Mouse (Mus musculus): ENCODE data around the gene 4930564D02Rik.

The 4930564D02Rik gene

GRCm38 (mm10) chr3:105055666-105056065 lies 11.0 kb upstream of the 4930564D02Rik start:
- in situ Hi-C loops (cut with MseI, MboI): loop anchor here in 1 of 2 experiments (5.0 to 10.0 kb wide), 2 partner anchors 63 to 191 kb away; partner anchors contain the start of genes Capza1 and St7l

DNA sequence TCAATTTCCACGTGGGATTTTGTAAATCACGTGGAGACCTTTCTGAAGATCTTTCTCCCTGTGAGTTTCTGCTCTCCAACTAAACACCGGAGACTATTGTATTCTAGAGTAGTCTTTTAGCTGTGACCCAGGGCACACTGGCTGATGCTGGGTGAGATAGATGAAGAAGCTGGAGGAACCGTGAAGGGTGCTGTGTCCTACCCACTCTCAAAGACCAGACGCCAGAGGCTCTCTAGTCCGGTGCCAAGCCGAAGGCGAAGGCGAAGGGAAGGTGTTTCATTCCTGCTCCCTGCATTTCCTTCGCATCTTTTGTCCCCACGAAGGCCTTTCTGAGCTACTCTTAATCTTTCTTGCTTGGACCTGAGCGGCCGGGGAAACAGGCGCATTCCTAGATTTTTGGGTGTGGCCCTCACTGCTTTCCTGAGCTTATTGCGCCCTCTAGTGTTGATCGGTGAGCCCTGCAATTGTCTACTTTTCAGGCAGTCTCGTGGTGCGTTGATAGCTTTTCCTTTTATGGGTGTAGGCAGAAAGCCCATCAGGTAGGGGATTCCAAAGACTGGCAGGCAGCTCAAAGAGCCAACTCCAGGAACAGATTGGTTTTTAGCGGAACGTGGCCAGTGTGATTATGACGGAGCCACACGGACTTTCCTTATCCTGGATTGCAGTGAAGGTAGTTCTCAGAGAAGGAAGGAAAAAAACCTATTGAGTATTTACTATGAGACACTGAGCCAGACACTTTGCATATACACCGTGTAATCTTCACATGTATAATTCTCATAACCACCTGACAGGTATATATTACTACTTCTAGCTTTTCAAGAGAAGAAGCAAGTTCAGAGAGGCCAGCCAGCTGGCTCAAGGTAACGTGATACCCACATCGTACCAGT lies 7.8 kb upstream of the 4930564D02Rik start:
- in situ Hi-C loops (cut with MseI, MboI): loop anchor here in 1 of 2 experiments (5.0 to 10.0 kb wide), 2 partner anchors 67 to 194 kb away; partner anchors contain the start of genes Capza1 and St7l

DNA sequence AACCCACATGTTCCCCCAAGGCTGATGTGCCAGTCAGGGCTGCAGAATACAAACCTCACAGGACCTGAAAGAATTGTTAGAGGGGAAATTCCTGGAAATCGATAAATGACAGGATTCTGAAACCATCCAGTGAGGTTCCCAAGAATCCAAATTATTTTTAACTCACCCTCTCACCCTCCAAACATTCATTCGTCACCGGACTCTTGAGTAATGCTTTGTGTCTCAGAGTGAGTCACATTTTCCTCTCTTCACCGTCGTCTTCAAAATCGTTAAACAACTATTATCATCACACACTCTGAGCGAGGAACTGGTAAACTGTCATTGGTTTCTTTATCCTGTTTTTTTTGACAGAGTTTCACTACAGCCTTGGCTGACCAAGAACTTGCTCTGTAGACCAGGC lies 6.7 kb upstream of the 4930564D02Rik start:
- in situ Hi-C loops (cut with MseI, MboI): loop anchor here (5.0 to 10.0 kb wide), 2 partner anchors 68 to 195 kb away; partner anchors contain the start of genes Capza1 (in 1 of the 2) and St7l (in 1 of the 2)

DNA sequence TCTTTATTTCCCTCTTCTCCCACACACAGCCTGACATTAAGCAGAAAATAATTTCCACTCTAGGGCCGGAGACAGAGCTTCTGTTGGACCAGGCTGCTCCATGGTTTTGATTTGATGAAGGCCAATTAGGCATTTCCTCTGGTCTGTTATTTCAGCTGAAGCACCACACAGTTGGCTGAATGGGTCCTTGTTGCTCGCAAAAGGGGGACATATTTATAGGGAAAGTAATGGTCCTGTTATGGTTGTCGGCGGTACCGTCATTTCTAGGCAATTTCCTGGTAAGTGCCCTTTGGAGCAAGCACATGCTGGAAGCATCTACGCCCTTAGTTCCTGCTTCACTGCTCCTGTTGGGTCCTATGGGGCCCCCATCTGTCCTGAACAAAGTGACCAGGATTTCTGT lies 5.7 kb upstream of the 4930564D02Rik start:
- in situ Hi-C loops (cut with MseI, MboI): loop anchor here in 1 of 2 experiments (5.0 kb wide), 1 partner anchor 69 kb away; no protein-coding TSS in a partner anchor

GRCm38 (mm10) chr3:105061496-105061895 lies 5.1 kb upstream of the 4930564D02Rik start:
- in situ Hi-C loops (cut with MseI, MboI): loop anchor here in 1 of 2 experiments (5.0 kb wide), 1 partner anchor 69 kb away; no protein-coding TSS in a partner anchor

- in situ Hi-C loops (cut with MseI, MboI): loop anchor here in 1 of 2 experiments (5.0 kb wide), 1 partner anchor 70 kb away; no protein-coding TSS in a partner anchor
Measured at GRCm38 (mm10) chr3:105061991-105062390, 4.7 kb upstream of the 4930564D02Rik start.

DNA sequence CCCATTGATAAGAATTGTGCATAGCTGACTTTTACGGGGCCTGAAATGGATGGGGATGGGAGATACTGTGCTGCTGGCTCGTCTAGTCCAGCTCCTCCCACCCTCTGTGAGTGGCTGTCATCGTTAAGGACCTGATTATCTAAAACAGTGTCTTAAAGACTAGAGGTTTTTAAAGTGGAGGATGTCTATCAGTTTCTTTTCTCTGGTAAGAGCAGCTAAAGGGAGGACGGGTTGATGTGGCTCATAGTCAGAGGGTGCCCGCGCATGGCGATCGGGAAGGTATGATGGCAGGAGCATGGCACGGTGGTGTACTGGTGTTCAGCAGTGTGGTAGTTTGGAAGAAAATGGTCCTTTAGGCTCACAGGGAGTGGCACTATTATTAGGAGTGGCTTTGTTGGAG lies 4.0 kb upstream of the 4930564D02Rik start:
- in situ Hi-C loops (cut with MseI, MboI): loop anchor here in 1 of 2 experiments (5.0 kb wide), 1 partner anchor 70 kb away; no protein-coding TSS in a partner anchor

DNA sequence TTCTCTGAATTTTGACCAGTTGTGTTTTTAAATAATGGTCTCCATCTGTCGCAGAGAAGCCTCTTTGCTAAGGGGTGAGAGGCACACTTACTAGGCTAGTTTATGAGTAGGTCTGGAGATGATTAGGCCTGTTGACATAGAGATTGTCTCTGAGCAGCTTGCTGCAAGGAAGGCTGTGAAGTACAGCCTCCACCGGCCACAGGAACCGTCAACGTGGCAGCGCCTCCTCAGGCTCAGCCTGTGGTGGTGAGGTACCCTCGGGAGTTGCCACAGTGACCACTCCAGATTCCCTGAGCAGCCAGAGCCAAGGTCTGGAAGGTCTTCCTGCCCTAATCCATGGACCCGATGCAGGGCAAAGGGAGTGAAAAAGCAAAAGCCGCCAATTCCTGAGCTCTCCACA lies 3.9 kb downstream of the 4930564D02Rik start:
- in situ Hi-C loops (cut with MseI, MboI): no loop called here

DNA sequence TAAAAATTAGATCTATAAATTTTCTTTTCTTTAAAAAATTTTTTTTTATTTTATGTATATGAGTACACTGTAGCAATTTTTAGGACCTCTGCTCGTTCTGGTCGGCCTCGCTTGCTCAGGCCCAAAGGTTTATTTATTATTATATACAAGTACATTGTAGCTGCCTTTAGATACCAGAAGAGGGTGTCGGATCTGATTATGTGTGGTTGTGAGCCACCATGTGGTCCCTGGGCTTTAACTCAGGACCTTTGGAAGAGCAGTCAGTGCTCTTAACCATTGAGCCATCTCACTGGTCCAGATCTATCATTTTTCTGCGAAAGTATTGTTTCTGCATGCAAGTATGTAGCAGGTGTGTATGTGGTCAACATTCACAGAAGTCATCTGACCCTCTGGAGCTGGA lies 4.6 kb downstream of the 4930564D02Rik start:
- in situ Hi-C loops (cut with MseI, MboI): no loop called here

- in situ Hi-C loops (cut with MseI, MboI): no loop called here
Measured at GRCm38 (mm10) chr3:105072536-105072935, 5.9 kb downstream of the 4930564D02Rik start.

DNA sequence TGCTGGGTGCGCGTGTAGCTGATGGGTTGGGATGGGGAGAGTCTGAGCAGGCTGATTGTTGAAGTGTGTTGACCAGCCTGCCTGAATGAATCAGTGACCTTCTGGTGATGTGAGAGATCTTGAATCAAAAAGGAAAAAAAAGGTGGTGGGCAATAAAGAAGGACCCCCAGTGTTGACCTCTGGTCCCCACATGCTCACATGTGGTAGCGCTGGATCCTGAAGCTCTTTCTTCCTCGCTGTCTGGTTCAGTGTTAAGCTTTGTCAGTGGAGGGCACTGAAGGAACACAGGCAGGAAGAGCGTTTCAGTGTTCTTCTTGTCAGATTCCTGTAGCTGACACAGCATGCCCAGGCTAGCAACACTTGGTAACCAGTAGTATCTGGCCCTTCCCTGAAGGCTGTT lies 9.2 kb downstream of the 4930564D02Rik start:
- in situ Hi-C loops (cut with MseI, MboI): no loop called here

- in situ Hi-C loops (cut with MseI, MboI): no loop called here
Measured at GRCm38 (mm10) chr3:105078231-105078826, 11.7 kb downstream of the 4930564D02Rik start.

- in situ Hi-C loops (cut with MseI, MboI): no loop called here
Measured at GRCm38 (mm10) chr3:105087344-105087743, 20.7 kb downstream of the 4930564D02Rik start.

GRCm38 (mm10) chr3:105088638-105089037 lies 22.0 kb downstream of the 4930564D02Rik start:
- in situ Hi-C loops (cut with MseI, MboI): no loop called here

GRCm38 (mm10) chr3:105090147-105090546 lies 23.5 kb downstream of the 4930564D02Rik start:
- in situ Hi-C loops (cut with MseI, MboI): no loop called here

DNA sequence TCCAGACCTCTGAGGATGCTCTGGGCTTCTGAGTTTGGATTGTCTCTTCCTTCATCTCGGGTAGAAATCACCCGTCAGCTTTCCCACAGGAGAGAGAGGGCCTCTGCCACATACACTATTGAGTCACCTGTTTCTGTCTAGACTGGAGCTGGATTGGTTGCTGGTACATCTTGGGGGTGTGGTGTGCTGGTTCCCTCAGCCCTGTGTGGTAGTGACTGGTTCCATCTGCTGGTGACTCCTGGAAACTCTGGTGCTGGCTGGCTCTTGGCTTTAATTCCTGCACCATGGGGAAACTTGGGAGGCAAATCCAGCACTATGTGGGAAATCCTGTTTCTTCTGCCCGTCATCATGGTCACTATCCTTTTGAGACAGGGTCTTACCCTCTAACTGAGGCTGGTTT lies 24.3 kb downstream of the 4930564D02Rik start:
- in situ Hi-C loops (cut with MseI, MboI): no loop called here

DNA sequence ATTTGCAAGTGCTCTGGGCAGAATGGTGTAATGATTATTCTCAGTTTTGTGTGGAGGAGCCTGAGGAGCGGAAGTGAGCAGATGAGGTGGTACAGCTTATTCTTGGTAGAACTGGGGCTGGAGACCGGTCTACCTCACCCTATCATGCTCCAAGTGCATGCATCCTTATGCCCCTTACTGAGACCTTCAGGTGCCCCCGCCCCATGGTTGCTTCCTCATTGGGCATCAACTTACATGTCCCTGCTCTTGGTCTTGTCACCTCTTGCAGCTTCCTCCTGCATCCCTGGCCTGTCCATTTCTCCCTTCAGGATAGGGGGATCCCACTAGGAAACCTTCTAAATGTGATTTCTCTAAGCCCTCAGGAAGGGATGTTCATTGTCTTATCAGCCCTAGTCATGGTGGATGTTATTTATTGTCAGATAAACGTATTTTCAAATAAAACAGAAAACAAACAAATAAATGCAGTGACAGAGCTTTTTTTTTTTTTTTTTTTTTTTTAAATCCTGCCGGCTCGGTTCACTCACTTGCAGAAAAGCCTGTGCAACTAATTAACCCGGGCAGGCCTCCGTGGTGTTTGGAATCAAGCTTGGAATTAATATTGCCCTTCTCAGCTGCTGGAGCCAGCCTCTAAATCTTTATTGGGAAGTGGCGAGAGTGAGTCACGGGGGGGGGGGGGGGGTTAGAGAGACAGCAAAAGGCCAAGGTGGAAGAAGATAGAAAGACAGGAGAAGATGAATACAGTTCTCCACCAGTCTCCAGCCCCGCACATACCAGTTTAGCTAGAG lies 26.3 kb downstream of the 4930564D02Rik start:
- in situ Hi-C loops (cut with MseI, MboI): no loop called here

- in situ Hi-C loops (cut with MseI, MboI): no loop called here
Measured at GRCm38 (mm10) chr3:105094448-105094847, 27.8 kb downstream of the 4930564D02Rik start.

GRCm38 (mm10) chr3:105095026-105095425 lies 28.4 kb downstream of the 4930564D02Rik start:
- in situ Hi-C loops (cut with MseI, MboI): no loop called here

DNA sequence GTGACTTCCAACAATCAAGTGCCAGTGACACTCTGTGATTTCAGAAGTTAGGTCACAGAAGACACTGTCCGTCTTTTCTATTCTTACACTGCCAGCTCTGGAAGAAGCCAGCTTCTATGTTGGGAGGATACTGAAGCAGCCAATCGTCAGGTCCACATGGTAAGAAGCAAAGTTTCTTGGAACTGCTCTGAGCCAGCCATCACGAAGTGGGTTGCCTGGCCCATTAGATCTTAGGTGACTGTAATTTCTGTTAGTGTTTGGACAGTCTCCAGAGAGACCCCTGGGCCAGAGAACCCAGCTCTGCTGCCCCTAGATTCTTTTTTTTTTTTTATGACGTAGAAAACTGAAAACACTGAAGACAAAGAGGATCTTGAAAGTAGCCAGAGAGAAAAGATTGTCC lies 30.9 kb downstream of the 4930564D02Rik start:
- in situ Hi-C loops (cut with MseI, MboI): no loop called here

DNA sequence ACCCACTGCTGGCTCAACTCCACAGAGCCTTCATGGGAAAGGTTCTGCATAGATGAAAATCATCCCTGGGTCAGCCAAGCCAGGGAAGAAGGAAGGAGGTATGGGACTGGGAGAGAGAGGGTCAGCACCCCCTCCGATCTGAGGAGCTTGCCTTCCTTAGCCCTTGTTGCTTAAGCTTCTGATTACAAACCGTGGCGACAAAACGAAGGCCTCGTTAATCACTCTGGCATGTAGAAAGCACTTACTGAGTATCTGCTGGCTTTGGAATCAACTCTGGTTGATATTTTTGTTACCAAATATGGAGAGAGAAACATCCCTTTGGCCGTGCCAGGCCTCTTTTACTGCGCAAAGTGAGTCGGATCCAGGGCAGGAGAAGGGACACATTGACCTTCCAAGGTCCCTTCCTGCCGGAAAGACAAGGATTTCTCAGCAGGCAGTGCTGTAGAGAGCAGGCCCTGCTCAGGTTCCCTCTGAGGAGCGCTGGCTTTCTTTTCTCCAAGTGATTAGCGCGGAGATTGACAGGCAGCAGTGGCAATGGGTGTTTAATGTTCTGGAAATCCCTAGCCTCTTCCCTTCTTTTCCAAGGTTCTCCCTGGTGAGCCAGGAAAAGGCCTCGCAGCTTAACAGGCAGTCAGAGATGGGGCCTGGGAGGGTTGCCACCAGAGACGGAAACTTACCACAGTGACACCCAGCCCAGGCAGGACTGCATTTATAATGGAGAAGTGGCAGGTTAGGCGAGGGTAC lies 33.1 kb downstream of the 4930564D02Rik start:
- in situ Hi-C loops (cut with MseI, MboI): no loop called here

Measured in mouse trophoblast stem cell (cell line).